Mouse (Mus musculus) forebrain, postnatal 0 days (tissue): ENCODE measurements at regions not wholly inside any gene's neighbourhood (a gene's known extent, or its start where the extent isn't known, plus 50 kb on each side); places are given as distances from the start of the nearest gene placed in this dataset.
A peak's percentile ranks its signal among the peaks of the same experiment; 100 is the strongest.
"Not testable (repeated sequence)": the region's sequence is repeated elsewhere in the genome, so short reads cannot be mapped to it uniquely, and the experiment has no call there.

Source experiments
- ATAC-seq: fragments of 200-750 bp; cut with Nextera tagmentation; 2 replicates; pipeline ENCODE4 v1.8.0; 2017; ENCODE audit warnings: mild to moderate bottlenecking, moderate library complexity
- DNase-seq: peaks from one replicate; pipeline ENCODE4 v3.0.0-alpha.2; 2015
- H3K27ac ChIP-seq: fragments of 300-500 bp; sonication (generic); 2 replicates; pipeline ENCODE4 v1.5.1; 2014; ENCODE audit warnings: low read depth, mild to moderate bottlenecking, antibody characterized with exemption, low read length, moderate library complexity, mixed read lengths
- H3K27me3 ChIP-seq: fragments of 300-500 bp; sonication (generic); 2 replicates; pipeline ENCODE4 v1.6.1; 2014; ENCODE audit warnings: mild to moderate bottlenecking, low read length, mixed read lengths; ENCODE audit not compliant: insufficient read depth
- H3K36me3 ChIP-seq: fragments of 300-500 bp; sonication (generic); 2 replicates; pipeline ENCODE4 v1.6.1; 2014; ENCODE audit warnings: mild to moderate bottlenecking, moderate library complexity; ENCODE audit not compliant: insufficient read depth
- H3K4me1 ChIP-seq: fragments of 300-500 bp; sonication (generic); 2 replicates; pipeline ENCODE4 v1.6.1; 2014; ENCODE audit warnings: antibody characterized with exemption; ENCODE audit not compliant: insufficient read depth
- H3K4me2 ChIP-seq: fragments of 300-500 bp; sonication (generic); 2 replicates; pipeline ENCODE4 v1.6.1; 2014; ENCODE audit warnings: low read depth, mild to moderate bottlenecking, moderate library complexity
- H3K4me3 ChIP-seq: fragments of 300-500 bp; sonication (generic); 2 replicates; pipeline ENCODE4 v1.5.1; 2014; ENCODE audit warnings: low read depth, low read length, mixed read lengths
- H3K9ac ChIP-seq: fragments of 300-500 bp; sonication (generic); 2 replicates; pipeline ENCODE4 v1.6.1; 2014; ENCODE audit warnings: mild to moderate bottlenecking
- H3K9me3 ChIP-seq: fragments of 300-500 bp; sonication (generic); 2 replicates; pipeline ENCODE4 v1.6.1; 2016; ENCODE audit warnings: low read length
- CTCF ChIP-seq: sonication (generic); IDR thresholded peaks from 2 replicates; pipeline ENCODE4 v1.5.1; 2016; ENCODE audit warnings: antibody characterized with exemption, control low read depth, low read depth
- WGBS: fragments of 180-500 bp; shearing (Covaris S2); extraction: QIAGEN DNeasy Blood & Tissue Kit; methylation state at CpG from one replicate; pipeline ENCODE4 v1.1.7; 2014; 5-methylcytosine and 5-hydroxymethylcytosine counted together

GRCm38 (mm10) chr6:112564119-112564518, 74.4 kb upstream of the Oxtr start:
- not testable (repeated sequence) for H3K4me2 ChIP-seq, H3K4me3 ChIP-seq, ATAC-seq, H3K36me3 ChIP-seq, DNase-seq, H3K4me1 ChIP-seq, H3K27me3 ChIP-seq, H3K9me3 ChIP-seq, H3K9ac ChIP-seq, H3K27ac ChIP-seq
- WGBS = 70% methylated on average over 5 of the region's 5 CpGs

- not testable (repeated sequence) for H3K27ac ChIP-seq, H3K4me2 ChIP-seq, ATAC-seq, H3K9me3 ChIP-seq, H3K9ac ChIP-seq, H3K4me1 ChIP-seq, H3K36me3 ChIP-seq, H3K27me3 ChIP-seq, H3K4me3 ChIP-seq, DNase-seq
- WGBS = 95% methylated on average over 17 of the region's 17 CpGs
Measured at GRCm38 (mm10) chr6:112563659-112564058, 73.9 kb upstream of the Oxtr start.

GRCm38 (mm10) chr6:112562039-112562438, 72.3 kb upstream of the Oxtr start:
- no peak overlapping the region for H3K4me2 ChIP-seq
- no peaks in the 10 kb centered on the region for H3K9me3 ChIP-seq
- H3K27me3 ChIP-seq = no peaks in the 10 kb centered on the region
- no peak overlapping the region for H3K9ac ChIP-seq
- DNase-seq (no peak), ATAC-seq (no peak)
- 56% methylated on average over 10 of the region's 10 CpGs for whole genome bisulfite sequencing
- no peak overlapping the region for H3K27ac ChIP-seq
- H3K36me3 ChIP-seq = no peaks in the 10 kb centered on the region
- TF ChIP-seq CTCF = no peak
- H3K4me1 ChIP-seq = no peaks in the 10 kb centered on the region
- no peak overlapping the region for H3K4me3 ChIP-seq

- Histone ChIP-seq H3K4me2 (no peak overlapping the region), H3K9me3 (no peaks in the 10 kb centered on the region), H3K27me3 (no peaks in the 10 kb centered on the region), H3K27ac (no peak overlapping the region), H3K9ac (no peak overlapping the region), H3K36me3 (no peaks in the 10 kb centered on the region), H3K4me3 (no peak overlapping the region), H3K4me1 (no peaks in the 10 kb centered on the region)
- 17% methylated on average over 7 of the region's 7 CpGs for WGBS
- ATAC-seq = peak; percentile 45; the same call in 1 of the 2 replicates
- TF ChIP-seq CTCF = no peak
- peak; percentile 43 for DNase-seq
Measured at GRCm38 (mm10) chr6:112561568-112561967, 71.8 kb upstream of the Oxtr start.

GRCm38 (mm10) chr6:112559549-112559948, 69.8 kb upstream of the Oxtr start:
- H3K36me3 ChIP-seq = no peaks in the 10 kb centered on the region
- H3K9me3 ChIP-seq = no peaks in the 10 kb centered on the region
- H3K4me3 ChIP-seq = no peak overlapping the region
- H3K4me2 ChIP-seq = no peak overlapping the region
- no peak overlapping the region for H3K27ac ChIP-seq
- DNase-seq (no peak), ATAC-seq (no peak)
- no peaks in the 10 kb centered on the region for H3K4me1 ChIP-seq
- WGBS = 97% methylated on average over 1 of the region's 1 CpGs
- TF ChIP-seq CTCF = no peak
- H3K27me3 ChIP-seq = no peaks in the 10 kb centered on the region
- H3K9ac ChIP-seq = no peak overlapping the region

GRCm38 (mm10) chr6:112557516-112557915, 67.8 kb upstream of the Oxtr start:
- no peak for TF ChIP-seq CTCF
- WGBS = 83% methylated on average over 2 of the region's 2 CpGs
- Histone ChIP-seq H3K4me1 (no peaks in the 10 kb centered on the region), H3K4me2 (no peak overlapping the region), H3K9ac (no peak overlapping the region), H3K9me3 (no peaks in the 10 kb centered on the region), H3K36me3 (no peaks in the 10 kb centered on the region), H3K27me3 (no peaks in the 10 kb centered on the region), H3K4me3 (no peak overlapping the region), H3K27ac (no peak overlapping the region)
- ATAC-seq = no peak
- DNase-seq = no peak

GRCm38 (mm10) chr6:112556401-112557165, 66.8 kb upstream of the Oxtr start:
- WGBS = 79% methylated on average over 4 of the region's 4 CpGs
- no peaks in the 10 kb centered on the region for H3K36me3 ChIP-seq
- H3K4me1 ChIP-seq = no peaks in the 10 kb centered on the region
- no peaks in the 10 kb centered on the region for H3K27me3 ChIP-seq
- no peak for ATAC-seq
- DNase-seq = no peak
- H3K9me3 ChIP-seq = no peaks in the 10 kb centered on the region
- no peak overlapping the region for H3K27ac ChIP-seq
- H3K9ac ChIP-seq = no peak overlapping the region
- H3K4me3 ChIP-seq = no peak overlapping the region
- no peak for TF ChIP-seq CTCF
- no peak overlapping the region for H3K4me2 ChIP-seq
